Mouse (Mus musculus): ENCODE results near the gene Bcar1. TPM values are rescaled to one million over a fixed set of nuclear protein-coding genes. Genes with fewer than 3 reads are reported as not detected.

The Bcar1 gene
- polyA plus RNA-seq, 1 experiment from 2014 or later: 156 TPM

GRCm38 (mm10) chr8:111782161-111782560 lies 38.6 kb upstream of the Bcar1 start:
- POLR2A ChIA-PET: no interaction called here
- no peaks in the 10 kb centered on the region for H3K27me3 ChIP-seq
- DNase-seq (ENCODE audit: low read depth, low spot score) (no peak), ATAC-seq (no peak)
- CTCF ChIA-PET: interaction anchor here (0.7 to 2.0 kb wide), 3 partner anchors 15 to 70 kb away, joined by 3 to 5 read pairs (median 4); no protein-coding TSS in a partner anchor
- in situ Hi-C loops (cut with MboI; ENCODE audit: low pct_unique_long_range_greater_than_20kb): no loop called here
- TF ChIP-seq CTCF (IDR thresholded peaks at IDR 0.05): no peak

GRCm38 (mm10) chr8:111780697-111781424 lies 37.3 kb upstream of the Bcar1 start:
- CTCF ChIA-PET: interaction anchor here (1.3 kb wide), 1 partner anchor 15 kb away, joined by 3 read pairs; no protein-coding TSS in a partner anchor
- POLR2A ChIA-PET: interaction anchor here (0.9 kb wide), 1 partner anchor 35 kb away, joined by 4 read pairs; no protein-coding TSS in a partner anchor
- in situ Hi-C loops (cut with MboI; ENCODE audit: low pct_unique_long_range_greater_than_20kb): no loop called here
- H3K27me3 ChIP-seq: no peaks in the 10 kb centered on the region
- no peak for TF ChIP-seq CTCF (IDR thresholded peaks at IDR 0.05)
- DNase-seq (ENCODE audit: low read depth, low spot score): no peak
- no peak for ATAC-seq

DNA sequence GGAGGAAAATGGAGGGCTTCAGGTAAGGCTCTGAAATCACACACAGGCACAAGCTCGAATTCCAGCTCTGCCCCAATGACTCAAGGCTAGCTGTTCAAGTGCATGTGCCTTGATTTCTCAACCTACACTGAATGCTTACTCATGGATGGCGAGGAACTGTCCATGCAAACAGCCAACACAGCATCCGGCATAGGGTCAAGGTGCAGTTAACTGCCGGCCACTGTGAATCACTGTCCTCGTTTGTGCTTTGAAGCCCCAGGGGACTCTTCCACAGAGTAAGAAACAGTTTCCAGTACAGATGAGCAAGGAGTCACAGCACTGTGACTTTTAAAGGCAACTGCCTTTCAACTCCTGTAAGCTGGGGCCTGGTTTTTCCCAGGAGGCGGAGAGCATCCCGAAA lies 36.1 kb upstream of the Bcar1 start:
- no peak for TF ChIP-seq CTCF (IDR thresholded peaks at IDR 0.05)
- ChIA-PET POLR2A (interaction anchor here (0.9 to 1.6 kb wide), 2 partner anchors 34 to 71 kb away, joined by 3 to 4 read pairs; no protein-coding TSS in a partner anchor), CTCF (interaction anchor here (1.3 kb wide), 1 partner anchor 14 kb away, joined by 3 read pairs; no protein-coding TSS in a partner anchor)
- H3K27me3 ChIP-seq: no peaks in the 10 kb centered on the region
- DNase-seq (ENCODE audit: low read depth, low spot score) (peak; percentile 95), ATAC-seq (peak; percentile 91)
- in situ Hi-C loops (cut with MboI; ENCODE audit: low pct_unique_long_range_greater_than_20kb): no loop called here

GRCm38 (mm10) chr8:111778801-111779200 lies 35.2 kb upstream of the Bcar1 start:
- H3K27me3 ChIP-seq: no peaks in the 10 kb centered on the region
- POLR2A ChIA-PET: interaction anchor here (0.5 to 1.6 kb wide), 3 partner anchors 14 to 70 kb away, joined by 3 to 4 read pairs (median 3); no protein-coding TSS in a partner anchor
- no peak for TF ChIP-seq CTCF (IDR thresholded peaks at IDR 0.05)
- ATAC-seq (no peak), DNase-seq (ENCODE audit: low read depth, low spot score) (no peak)
- CTCF ChIA-PET: no interaction called here
- in situ Hi-C loops (cut with MboI; ENCODE audit: low pct_unique_long_range_greater_than_20kb): no loop called here

DNA sequence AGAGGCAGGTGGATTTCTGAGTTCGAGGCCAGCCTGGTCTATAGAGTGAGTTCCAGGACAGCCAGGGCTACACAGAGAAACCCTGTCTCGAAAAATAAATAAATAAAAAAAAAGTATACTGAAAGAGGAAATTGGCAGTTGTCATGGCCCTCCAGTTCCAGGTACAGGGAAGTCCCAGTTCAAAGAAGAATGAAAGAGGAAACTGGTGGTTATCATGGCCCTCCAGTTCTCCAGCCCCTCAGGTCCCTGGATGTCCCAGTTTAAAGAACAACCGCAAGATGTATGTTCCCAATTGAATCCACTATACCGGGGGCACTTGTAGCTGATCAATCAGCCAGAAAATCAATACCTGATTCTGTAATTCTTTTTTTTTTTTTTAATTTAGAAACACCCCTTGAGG lies 32.9 kb upstream of the Bcar1 start:
- TF ChIP-seq CTCF (IDR thresholded peaks at IDR 0.05): no peak
- no peaks in the 10 kb centered on the region for H3K27me3 ChIP-seq
- DNase-seq (ENCODE audit: low read depth, low spot score): no peak
- in situ Hi-C loops (cut with MboI; ENCODE audit: low pct_unique_long_range_greater_than_20kb): no loop called here
- ATAC-seq: no peak
- ChIA-PET POLR2A (no interaction called here), CTCF (no interaction called here)

GRCm38 (mm10) chr8:111775766-111776165 lies 32.2 kb upstream of the Bcar1 start:
- POLR2A ChIA-PET: no interaction called here

DNA sequence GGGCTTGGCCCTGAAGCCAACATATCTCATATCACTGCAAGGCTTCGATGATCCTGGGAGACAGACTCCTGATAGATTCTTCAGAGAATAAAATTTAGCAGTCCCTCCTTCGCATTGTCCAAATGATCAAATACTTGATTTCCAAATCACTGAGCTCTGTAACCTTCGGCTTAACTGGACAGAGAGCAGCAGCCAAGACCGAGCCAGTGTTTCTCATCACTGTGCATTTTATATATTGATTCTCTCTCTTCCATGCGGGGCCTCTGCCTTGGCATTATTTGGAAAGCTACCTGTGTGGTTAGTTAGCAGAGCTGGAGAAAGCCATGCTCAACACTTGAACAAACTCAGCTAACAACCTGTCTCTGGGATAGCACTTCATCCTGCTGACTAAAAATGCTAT lies 29.9 kb upstream of the Bcar1 start:
- in situ Hi-C loops (cut with MboI; ENCODE audit: low pct_unique_long_range_greater_than_20kb): no loop called here
- CTCF ChIA-PET: interaction anchor here (0.9 to 1.8 kb wide), 5 partner anchors 10 to 52 kb away, joined by 3 to 5 read pairs (median 3); no protein-coding TSS in a partner anchor

More at GRCm38 (mm10) chr8:111775766-111776165, 32.2 kb upstream of the Bcar1 start:
- ATAC-seq (no peak), DNase-seq (ENCODE audit: low read depth, low spot score) (no peak)
- no peak for TF ChIP-seq CTCF (IDR thresholded peaks at IDR 0.05)
- CTCF ChIA-PET: no interaction called here
- no peaks in the 10 kb centered on the region for H3K27me3 ChIP-seq
- in situ Hi-C loops (cut with MboI; ENCODE audit: low pct_unique_long_range_greater_than_20kb): no loop called here

DNA sequence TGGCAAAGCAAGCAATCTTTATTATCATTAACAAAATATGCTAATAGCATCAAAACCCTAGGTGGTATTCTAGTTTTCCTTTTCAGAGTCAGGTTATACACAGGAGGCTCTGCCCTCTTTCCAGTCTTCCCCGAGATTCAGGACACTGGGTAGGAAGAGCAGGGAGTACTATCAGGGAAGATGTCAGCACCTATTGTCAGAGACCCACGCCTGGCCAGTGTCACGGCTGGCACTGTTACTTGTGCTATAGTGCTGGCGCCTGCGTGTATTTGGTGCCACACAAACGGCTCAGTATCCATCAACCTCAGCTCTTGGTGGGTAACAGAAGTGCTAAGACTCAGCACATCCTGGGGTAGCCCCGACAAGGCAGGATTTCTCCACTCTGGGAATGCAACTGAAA lies 29.4 kb upstream of the Bcar1 start:
- TF ChIP-seq CTCF (IDR thresholded peaks at IDR 0.05): no peak
- DNase-seq (ENCODE audit: low read depth, low spot score) (no peak), ATAC-seq (no peak)
- ChIA-PET POLR2A (no interaction called here), CTCF (interaction anchor here (0.9 to 1.8 kb wide), 3 partner anchors 23 to 52 kb away, joined by 3 to 5 read pairs (median 3); no protein-coding TSS in a partner anchor)
- in situ Hi-C loops (cut with MboI; ENCODE audit: low pct_unique_long_range_greater_than_20kb): no loop called here
- H3K27me3 ChIP-seq: no peaks in the 10 kb centered on the region

More for the DNA sequence above, 29.9 kb upstream of the Bcar1 start:
- H3K27me3 ChIP-seq: no peaks in the 10 kb centered on the region
- DNase-seq (ENCODE audit: low read depth, low spot score): no peak
- POLR2A ChIA-PET: no interaction called here
- no peak for ATAC-seq
- TF ChIP-seq CTCF (IDR thresholded peaks at IDR 0.05): no peak

DNA sequence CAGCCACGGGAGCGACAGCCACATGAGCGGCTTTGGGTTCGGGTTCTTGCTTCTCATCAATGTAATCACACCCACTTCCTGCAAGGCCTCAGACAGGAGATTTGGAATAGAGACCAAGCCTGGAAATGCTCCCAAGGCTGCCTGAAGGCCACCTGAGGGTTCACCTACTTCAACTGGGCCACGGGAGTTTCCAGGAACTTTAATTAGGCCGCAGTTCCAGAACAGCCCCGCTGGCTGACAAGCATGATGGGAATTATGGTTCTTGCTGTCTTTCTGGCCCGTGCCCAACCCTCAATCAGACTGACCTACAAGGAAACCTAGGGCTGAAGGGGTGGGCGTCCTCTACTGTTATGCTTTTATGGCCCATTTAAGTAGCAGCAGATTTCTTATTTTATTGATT lies 28.5 kb upstream of the Bcar1 start:
- ChIA-PET POLR2A (no interaction called here), CTCF (interaction anchor here (1.7 kb wide), 1 partner anchor 22 kb away, joined by 5 read pairs; no protein-coding TSS in a partner anchor)
- no peaks in the 10 kb centered on the region for H3K27me3 ChIP-seq
- ATAC-seq: no peak
- in situ Hi-C loops (cut with MboI; ENCODE audit: low pct_unique_long_range_greater_than_20kb): no loop called here
- TF ChIP-seq CTCF (IDR thresholded peaks at IDR 0.05): no peak
- no peak for DNase-seq (ENCODE audit: low read depth, low spot score)

GRCm38 (mm10) chr8:111771625-111772020 lies 28.0 kb upstream of the Bcar1 start:
- TF ChIP-seq CTCF (IDR thresholded peaks at IDR 0.05): no peak
- DNase-seq (ENCODE audit: low read depth, low spot score): no peak
- ATAC-seq: no peak
- in situ Hi-C loops (cut with MboI; ENCODE audit: low pct_unique_long_range_greater_than_20kb): no loop called here
- ChIA-PET POLR2A (no interaction called here), CTCF (no interaction called here)
- no peaks in the 10 kb centered on the region for H3K27me3 ChIP-seq

GRCm38 (mm10) chr8:111770958-111771624 lies 27.5 kb upstream of the Bcar1 start:
- H3K27me3 ChIP-seq: no peaks in the 10 kb centered on the region
- in situ Hi-C loops (cut with MboI; ENCODE audit: low pct_unique_long_range_greater_than_20kb): no loop called here
- POLR2A ChIA-PET: no interaction called here
- ATAC-seq (no peak), DNase-seq (ENCODE audit: low read depth, low spot score) (no peak)
- CTCF ChIA-PET: no interaction called here
- no peak for TF ChIP-seq CTCF (IDR thresholded peaks at IDR 0.05)

Data from Patski (cell line).